Mouse (Mus musculus): ENCODE data around the gene Actr8. TPM values are rescaled to one million over a fixed set of nuclear protein-coding genes. Genes with fewer than 3 reads are reported as not detected.

Gene Actr8
- 12.5 and 21.8 TPM in 2 replicates for polyA plus RNA-seq (2011; ENCODE audit: insufficient read depth, insufficient read length, low replicate concordance, missing spikeins)

DNA sequence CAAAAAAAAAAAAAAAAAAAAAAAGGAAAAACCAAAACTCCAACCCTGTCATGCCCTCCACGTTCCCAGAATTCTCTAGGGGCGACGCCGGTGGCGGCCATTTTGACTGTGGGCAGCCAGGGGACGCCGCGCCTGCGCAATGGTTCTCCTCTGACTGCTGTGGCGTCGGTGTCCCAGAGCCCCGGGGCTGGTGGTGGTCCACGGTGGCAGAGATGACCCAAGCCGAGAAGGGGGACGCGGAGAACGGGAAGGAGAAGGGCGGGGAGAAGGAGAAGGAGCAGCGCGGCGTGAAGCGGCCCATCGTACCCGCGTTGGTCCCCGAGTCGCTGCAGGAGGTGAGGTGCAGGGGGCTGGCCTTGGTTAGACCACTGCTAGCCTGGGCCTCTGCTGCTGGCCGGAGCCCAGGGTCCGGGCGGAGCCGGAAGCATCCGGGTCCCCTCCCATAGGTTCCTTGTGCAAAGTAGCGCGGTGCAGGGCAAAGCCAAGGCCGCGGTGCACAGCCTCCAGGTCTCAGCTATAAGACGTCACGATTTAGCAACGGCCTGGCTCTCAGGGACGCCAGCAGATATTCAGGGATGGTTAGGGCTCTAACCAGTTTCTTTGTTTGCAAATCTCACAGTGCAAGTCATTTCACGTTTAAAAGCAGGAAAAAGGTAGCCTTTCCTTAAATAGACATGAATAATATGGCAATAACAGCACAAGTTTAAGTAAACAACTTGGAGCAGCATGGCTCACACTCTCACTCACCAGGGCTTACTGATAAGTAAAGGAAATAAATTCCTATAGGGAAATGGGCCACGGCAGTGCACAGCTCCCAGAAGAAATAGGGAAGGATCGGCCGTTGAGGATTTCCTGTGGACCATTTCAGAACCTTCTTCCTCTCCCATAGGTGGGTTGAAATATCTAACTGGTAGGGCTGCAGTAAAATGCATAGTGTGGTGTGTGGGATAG lies at the start of gene Actr8:
TSS of gene Actr8 (plus strand) at position 84 of the 951 bp plus-strand sequence.
- Histone ChIP-seq H3K27ac (ENCODE audit: control insufficient read depth, insufficient read depth, low read depth, low read length, poor library complexity) (peak within 1 kb of the TSS; percentile 84), H3K4me1 (ENCODE audit: control insufficient read depth, insufficient read depth, low read length) (peaks cover 2% of the 10 kb centered on the region; the same call in 1 of the 2 replicates), H3K4me3 (replicated peaks; ENCODE audit: control insufficient read depth, low read depth, low read length) (peak within 1 kb of the TSS; percentile 82)
- WGBS = under 1% methylated on average over 44 of the region's 44 CpGs
- peak; percentile 75; the same call in 1 of the 2 replicates for TF ChIP-seq POLR2A (IDR thresholded peaks at IDR 0.05; ENCODE audit: borderline replicate concordance, control insufficient read depth, low read depth, low read length)
- peak; percentile 5; the same call in 1 of the 2 replicates for TF ChIP-seq CTCF (IDR thresholded peaks at IDR 0.05; ENCODE audit: control insufficient read depth, insufficient read depth, low read length)

DNA sequence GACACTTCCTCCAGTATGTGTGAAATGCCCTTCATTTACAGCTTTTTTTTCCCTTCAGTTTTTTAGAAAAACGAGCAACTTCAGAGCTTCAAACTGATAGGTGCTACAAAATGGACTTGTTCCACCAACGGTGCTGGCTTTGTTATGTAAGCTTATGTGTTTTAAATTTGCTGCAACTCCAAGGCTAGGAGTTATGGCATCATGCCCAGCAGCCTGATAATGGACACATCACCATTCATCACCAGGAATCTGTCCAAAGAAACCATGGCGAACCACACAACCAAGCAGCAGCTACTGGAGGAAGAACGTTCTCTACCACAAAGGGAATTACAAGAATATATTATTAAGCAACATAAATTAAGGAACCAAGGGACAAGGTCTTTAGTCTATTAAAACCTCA lies 49.2 kb upstream of the Actr8 start:
- Histone ChIP-seq H3K4me1 (ENCODE audit: control insufficient read depth, insufficient read depth, low read length) (no peaks in the 10 kb centered on the region), H3K27ac (ENCODE audit: control insufficient read depth, insufficient read depth, low read depth, low read length, poor library complexity) (no peak overlapping the region), H3K4me3 (replicated peaks; ENCODE audit: control insufficient read depth, low read depth, low read length) (no peak overlapping the region)
- no peak for TF ChIP-seq CTCF (IDR thresholded peaks at IDR 0.05; ENCODE audit: control insufficient read depth, insufficient read depth, low read length)
- no peak for TF ChIP-seq POLR2A (IDR thresholded peaks at IDR 0.05; ENCODE audit: borderline replicate concordance, control insufficient read depth, low read depth, low read length)
- 68% methylated on average over 4 of the region's 4 CpGs for WGBS

DNA sequence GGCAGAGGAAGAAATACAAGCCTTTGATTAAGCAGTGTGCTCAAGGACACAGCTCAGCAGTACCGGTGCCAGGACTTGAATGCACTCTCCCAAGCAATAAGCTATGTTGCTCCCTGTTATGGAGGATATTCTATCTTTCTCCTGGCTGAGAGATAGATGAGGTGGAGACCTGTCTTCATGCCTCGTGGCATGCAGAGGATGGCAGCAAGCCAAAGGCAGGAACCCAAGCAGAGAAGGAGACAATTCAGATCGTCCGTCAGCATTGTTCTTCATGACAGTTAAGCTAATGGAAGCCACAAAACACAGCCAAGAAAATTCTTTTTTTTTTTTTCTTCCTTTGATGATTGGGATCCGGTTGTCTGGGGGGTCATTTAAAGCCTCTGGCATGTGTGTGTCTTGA lies 42.6 kb upstream of the Actr8 start:
- no peak overlapping the region for H3K27ac ChIP-seq (ENCODE audit: control insufficient read depth, insufficient read depth, low read depth, low read length, poor library complexity)
- TF ChIP-seq POLR2A (IDR thresholded peaks at IDR 0.05; ENCODE audit: borderline replicate concordance, control insufficient read depth, low read depth, low read length) (no peak), CTCF (IDR thresholded peaks at IDR 0.05; ENCODE audit: control insufficient read depth, insufficient read depth, low read length) (no peak)
- WGBS = 66% methylated on average over 5 of the region's 5 CpGs
- no peak overlapping the region for H3K4me3 ChIP-seq (replicated peaks; ENCODE audit: control insufficient read depth, low read depth, low read length)
- no peaks in the 10 kb centered on the region for H3K4me1 ChIP-seq (ENCODE audit: control insufficient read depth, insufficient read depth, low read length)

DNA sequence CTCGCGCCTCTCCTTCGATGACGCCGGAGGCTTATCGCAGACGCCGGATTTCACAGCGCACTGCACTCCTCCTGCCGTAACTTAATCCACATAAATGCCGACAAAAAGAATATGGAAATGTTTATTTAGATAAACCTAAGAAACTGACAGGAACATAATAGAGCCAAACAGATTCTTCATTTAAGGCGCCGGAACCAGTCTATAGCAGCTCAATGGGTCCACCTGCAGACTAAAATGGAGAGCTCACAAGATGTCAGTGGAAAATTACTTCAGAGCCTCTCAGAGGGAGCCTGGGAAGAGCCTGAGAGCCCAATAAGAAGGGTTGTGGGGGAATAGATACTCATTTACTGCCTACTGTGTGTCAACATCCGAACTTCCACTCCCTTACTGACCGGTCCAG lies 40.7 kb upstream of the Actr8 start:
- WGBS = 88% methylated on average over 15 of the region's 15 CpGs
- TF ChIP-seq POLR2A (IDR thresholded peaks at IDR 0.05; ENCODE audit: borderline replicate concordance, control insufficient read depth, low read depth, low read length) = no peak
- TF ChIP-seq CTCF (IDR thresholded peaks at IDR 0.05; ENCODE audit: control insufficient read depth, insufficient read depth, low read length) = no peak
- Histone ChIP-seq H3K4me1 (ENCODE audit: control insufficient read depth, insufficient read depth, low read length) (no peaks in the 10 kb centered on the region), H3K4me3 (replicated peaks; ENCODE audit: control insufficient read depth, low read depth, low read length) (no peak overlapping the region), H3K27ac (ENCODE audit: control insufficient read depth, insufficient read depth, low read depth, low read length, poor library complexity) (no peak overlapping the region)

DNA sequence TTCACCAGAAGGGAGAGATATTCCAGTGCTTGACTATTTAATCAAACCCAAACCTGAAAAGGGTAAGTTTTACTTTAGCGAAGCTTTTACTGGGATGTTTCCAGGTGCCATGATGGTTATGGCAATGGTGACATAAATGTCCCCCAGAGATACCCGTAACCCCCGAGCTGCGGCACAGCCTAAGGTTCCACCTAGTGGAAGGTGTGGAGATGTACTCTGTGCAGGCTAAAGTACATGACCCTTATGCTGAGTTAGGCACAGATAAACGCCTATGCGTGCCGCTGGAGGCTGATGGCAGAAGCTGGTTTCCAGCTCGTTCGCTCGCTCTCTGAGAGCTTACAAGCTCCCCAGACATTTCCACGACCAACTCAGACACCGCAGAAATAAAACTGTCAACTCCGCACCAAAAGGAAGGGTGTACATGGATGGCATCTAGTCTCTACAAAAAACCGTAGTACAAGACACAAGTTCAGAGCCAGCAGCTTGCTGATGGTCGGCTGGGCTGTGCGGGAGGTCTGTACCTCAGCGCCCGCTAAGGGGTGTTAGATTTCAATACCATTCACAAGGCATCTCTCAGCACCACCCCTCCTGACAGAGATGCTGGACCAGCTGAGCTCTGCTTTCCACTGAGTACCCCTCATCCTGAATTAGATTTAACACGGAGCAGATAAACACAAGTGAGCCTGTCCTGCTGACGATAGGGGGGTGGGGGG lies 38.4 kb upstream of the Actr8 start:
- WGBS = 59% methylated on average over 20 of the region's 20 CpGs
- H3K4me3 ChIP-seq (replicated peaks; ENCODE audit: control insufficient read depth, low read depth, low read length) = no peak overlapping the region
- no peaks in the 10 kb centered on the region for H3K4me1 ChIP-seq (ENCODE audit: control insufficient read depth, insufficient read depth, low read length)
- TF ChIP-seq CTCF (IDR thresholded peaks at IDR 0.05; ENCODE audit: control insufficient read depth, insufficient read depth, low read length) (no peak), POLR2A (IDR thresholded peaks at IDR 0.05; ENCODE audit: borderline replicate concordance, control insufficient read depth, low read depth, low read length) (no peak)
- H3K27ac ChIP-seq (ENCODE audit: control insufficient read depth, insufficient read depth, low read depth, low read length, poor library complexity) = no peak overlapping the region

DNA sequence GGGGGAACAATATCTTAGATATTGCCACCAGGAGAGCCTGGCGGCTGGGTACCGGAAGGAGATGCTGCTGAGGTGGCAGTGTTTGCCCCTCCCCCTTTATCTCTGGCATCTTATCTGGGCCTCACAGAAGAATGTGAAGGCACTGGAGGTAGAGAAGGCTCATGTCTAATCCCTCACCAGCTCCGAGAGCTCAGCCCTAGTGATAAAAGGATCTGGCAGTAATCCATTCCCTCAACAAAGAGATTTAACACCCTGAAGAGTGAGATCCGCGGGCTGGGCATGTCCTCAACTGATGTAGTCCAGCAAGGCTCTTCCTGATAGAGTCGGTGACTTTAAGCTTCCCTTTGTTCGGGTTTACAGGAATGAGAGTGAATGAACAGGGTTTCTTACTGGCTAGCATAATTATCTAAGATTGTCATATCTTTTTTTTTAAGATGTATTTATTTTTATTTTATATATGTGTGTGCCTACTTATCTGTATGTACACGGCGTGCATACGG lies 37.8 kb upstream of the Actr8 start:
- Histone ChIP-seq H3K4me1 (ENCODE audit: control insufficient read depth, insufficient read depth, low read length) (no peaks in the 10 kb centered on the region), H3K4me3 (replicated peaks; ENCODE audit: control insufficient read depth, low read depth, low read length) (no peak overlapping the region), H3K27ac (ENCODE audit: control insufficient read depth, insufficient read depth, low read depth, low read length, poor library complexity) (no peak overlapping the region)
- WGBS = 31% methylated on average over 10 of the region's 10 CpGs
- no peak for TF ChIP-seq POLR2A (IDR thresholded peaks at IDR 0.05; ENCODE audit: borderline replicate concordance, control insufficient read depth, low read depth, low read length)
- TF ChIP-seq CTCF (IDR thresholded peaks at IDR 0.05; ENCODE audit: control insufficient read depth, insufficient read depth, low read length) = no peak

DNA sequence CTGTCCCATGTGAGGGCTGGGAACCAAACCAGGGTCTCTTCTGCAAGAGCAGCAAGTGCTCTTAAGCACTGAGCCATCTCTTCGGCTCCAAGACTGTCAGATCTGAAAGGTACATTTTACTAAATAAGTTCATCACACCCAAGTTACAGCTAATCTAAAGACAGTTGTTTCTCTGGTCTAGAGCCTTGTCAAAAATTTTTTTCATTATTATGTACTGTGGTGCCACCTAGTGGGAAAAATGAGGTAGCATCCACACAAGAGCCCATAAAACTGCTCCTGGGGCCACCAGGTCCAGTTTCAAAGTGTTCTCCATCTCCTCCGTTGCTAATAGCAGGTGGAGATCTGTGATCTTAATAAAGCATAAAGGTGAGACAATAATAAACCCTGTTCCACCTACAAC lies 37.3 kb upstream of the Actr8 start:
- no peaks in the 10 kb centered on the region for H3K4me1 ChIP-seq (ENCODE audit: control insufficient read depth, insufficient read depth, low read length)
- H3K27ac ChIP-seq (ENCODE audit: control insufficient read depth, insufficient read depth, low read depth, low read length, poor library complexity) = no peak overlapping the region
- WGBS = 19% methylated on average over 2 of the region's 2 CpGs
- H3K4me3 ChIP-seq (replicated peaks; ENCODE audit: control insufficient read depth, low read depth, low read length) = no peak overlapping the region
- TF ChIP-seq POLR2A (IDR thresholded peaks at IDR 0.05; ENCODE audit: borderline replicate concordance, control insufficient read depth, low read depth, low read length) = no peak
- TF ChIP-seq CTCF (IDR thresholded peaks at IDR 0.05; ENCODE audit: control insufficient read depth, insufficient read depth, low read length) = no peak

Measured in bone marrow, adult 2 months (tissue).